Mouse (Mus musculus): ENCODE measurements at regions not wholly inside any gene's neighbourhood (a gene's known extent, or its start where the extent isn't known, plus 50 kb on each side); places are given as distances from the start of the nearest gene placed in this dataset.

DNA sequence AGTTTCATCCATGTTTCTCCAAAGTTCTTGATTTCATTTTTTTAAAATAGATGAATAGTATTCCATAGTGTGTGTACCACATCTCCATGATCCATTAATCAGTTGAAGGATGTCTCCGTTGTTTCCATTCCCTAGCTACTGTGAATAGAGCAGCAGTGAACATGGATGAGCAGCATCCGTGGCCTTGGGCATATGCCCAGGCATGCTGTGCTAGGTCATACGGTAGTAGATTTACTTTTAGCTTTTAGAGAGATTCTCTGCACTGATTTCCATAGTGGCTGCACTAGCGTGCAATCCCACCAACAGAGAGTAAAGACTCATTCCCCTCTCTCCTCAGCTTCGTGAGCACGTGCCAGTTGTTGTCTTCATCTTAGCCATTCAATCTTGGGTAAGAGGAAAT, 263.0 kb upstream of the Slc30a5 start:
- H3K4me2 ChIP-seq = no peak overlapping the region
- WGBS = 78% methylated on average over 6 of the region's 6 CpGs
- H3K9me3 ChIP-seq (ENCODE audit: low read depth, low read length) = no peaks in the 10 kb centered on the region
- H3K36me3 ChIP-seq (ENCODE audit: insufficient read depth) = no peaks in the 10 kb centered on the region
- H3K9ac ChIP-seq = no peak overlapping the region
- H3K27me3 ChIP-seq (ENCODE audit: insufficient read depth, low read length) = no peaks in the 10 kb centered on the region
- no peaks in the 10 kb centered on the region for H3K4me1 ChIP-seq (ENCODE audit: insufficient read depth)
- no peak for TF ChIP-seq CTCF (IDR thresholded peaks at IDR 0.05; ENCODE audit: low read depth)
- H3K27ac ChIP-seq (ENCODE audit: low read depth) = no peak overlapping the region
- no peak for ATAC-seq (ENCODE audit: insufficient read depth)
- DNase-seq = no peak
- H3K4me3 ChIP-seq (ENCODE audit: low read depth, low read length) = no peak overlapping the region

DNA sequence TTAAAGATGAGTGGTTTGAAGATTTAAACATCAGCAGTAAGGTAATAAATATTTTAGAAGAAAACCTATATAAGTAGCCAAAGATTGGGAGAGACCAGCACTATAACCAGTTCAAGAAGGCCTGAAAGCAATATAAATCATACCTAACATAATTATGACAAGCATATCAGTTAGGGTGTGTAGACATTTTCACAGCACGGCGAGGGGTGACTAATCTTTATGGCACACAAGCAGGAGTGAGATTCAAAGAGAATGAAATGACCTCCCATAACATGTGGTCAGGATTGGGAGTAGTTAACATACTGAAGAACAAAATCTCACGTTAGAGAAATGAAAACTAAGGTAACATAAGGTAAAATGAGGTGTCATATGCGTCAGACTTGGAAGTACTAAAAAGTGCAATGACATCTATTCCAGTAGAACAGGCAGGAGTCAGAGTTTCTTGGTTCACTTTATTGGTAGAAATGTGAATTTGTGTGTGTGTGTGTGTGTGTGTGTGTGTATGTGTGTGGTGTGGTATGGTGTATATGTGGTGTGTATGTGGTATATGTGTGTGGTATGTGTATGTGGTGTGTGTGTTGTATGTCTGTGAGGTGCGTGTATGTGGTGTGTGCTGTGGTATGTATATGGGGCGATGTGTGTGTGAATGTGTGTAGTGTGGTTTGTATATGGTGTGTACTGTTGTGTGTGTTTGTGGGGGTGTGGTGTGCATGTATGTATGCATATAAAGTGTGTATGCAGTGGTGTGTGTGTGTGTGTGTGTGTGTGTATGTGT, 262.0 kb upstream of the Slc30a5 start:
- Histone ChIP-seq H3K36me3 (ENCODE audit: insufficient read depth) (no peaks in the 10 kb centered on the region), H3K4me1 (ENCODE audit: insufficient read depth) (no peaks in the 10 kb centered on the region), H3K9me3 (ENCODE audit: low read depth, low read length) (no peaks in the 10 kb centered on the region), H3K27me3 (ENCODE audit: insufficient read depth, low read length) (no peaks in the 10 kb centered on the region), H3K27ac (ENCODE audit: low read depth) (no peak overlapping the region), H3K9ac (no peak overlapping the region), H3K4me3 (ENCODE audit: low read depth, low read length) (no peak overlapping the region), H3K4me2 (no peak overlapping the region)
- no peak for DNase-seq
- no peak for TF ChIP-seq CTCF (IDR thresholded peaks at IDR 0.05; ENCODE audit: low read depth)
- 77% methylated on average over 6 of the region's 6 CpGs for WGBS
- no peak for ATAC-seq (ENCODE audit: insufficient read depth)

DNA sequence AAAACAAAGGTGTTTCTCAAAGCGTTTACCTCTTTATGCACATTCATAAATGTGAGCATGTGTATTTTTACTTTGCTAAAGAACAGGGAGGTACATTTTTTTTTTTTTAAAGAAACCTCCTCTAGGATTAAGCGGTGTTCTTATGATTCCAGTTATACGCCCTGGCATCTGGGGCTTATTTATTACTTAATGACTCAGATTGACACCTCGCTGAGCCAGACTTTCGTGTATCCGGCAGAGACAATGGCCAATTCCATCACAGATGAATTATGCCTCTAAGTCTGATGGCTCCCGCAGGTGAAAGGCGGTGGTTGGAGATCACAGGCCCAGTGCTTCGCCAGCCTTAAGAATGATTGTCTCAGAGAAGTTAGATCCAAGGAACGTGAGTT, 259.5 kb upstream of the Slc30a5 start:
- 88% methylated on average over 10 of the region's 10 CpGs for WGBS
- DNase-seq (no peak), ATAC-seq (ENCODE audit: insufficient read depth) (no peak)
- Histone ChIP-seq H3K27ac (ENCODE audit: low read depth) (no peak overlapping the region), H3K27me3 (ENCODE audit: insufficient read depth, low read length) (no peaks in the 10 kb centered on the region), H3K4me2 (no peak overlapping the region), H3K4me3 (ENCODE audit: low read depth, low read length) (no peak overlapping the region), H3K9ac (no peak overlapping the region), H3K36me3 (ENCODE audit: insufficient read depth) (no peaks in the 10 kb centered on the region), H3K4me1 (ENCODE audit: insufficient read depth) (no peaks in the 10 kb centered on the region), H3K9me3 (ENCODE audit: low read depth, low read length) (no peaks in the 10 kb centered on the region)
- no peak for TF ChIP-seq CTCF (IDR thresholded peaks at IDR 0.05; ENCODE audit: low read depth)

DNA sequence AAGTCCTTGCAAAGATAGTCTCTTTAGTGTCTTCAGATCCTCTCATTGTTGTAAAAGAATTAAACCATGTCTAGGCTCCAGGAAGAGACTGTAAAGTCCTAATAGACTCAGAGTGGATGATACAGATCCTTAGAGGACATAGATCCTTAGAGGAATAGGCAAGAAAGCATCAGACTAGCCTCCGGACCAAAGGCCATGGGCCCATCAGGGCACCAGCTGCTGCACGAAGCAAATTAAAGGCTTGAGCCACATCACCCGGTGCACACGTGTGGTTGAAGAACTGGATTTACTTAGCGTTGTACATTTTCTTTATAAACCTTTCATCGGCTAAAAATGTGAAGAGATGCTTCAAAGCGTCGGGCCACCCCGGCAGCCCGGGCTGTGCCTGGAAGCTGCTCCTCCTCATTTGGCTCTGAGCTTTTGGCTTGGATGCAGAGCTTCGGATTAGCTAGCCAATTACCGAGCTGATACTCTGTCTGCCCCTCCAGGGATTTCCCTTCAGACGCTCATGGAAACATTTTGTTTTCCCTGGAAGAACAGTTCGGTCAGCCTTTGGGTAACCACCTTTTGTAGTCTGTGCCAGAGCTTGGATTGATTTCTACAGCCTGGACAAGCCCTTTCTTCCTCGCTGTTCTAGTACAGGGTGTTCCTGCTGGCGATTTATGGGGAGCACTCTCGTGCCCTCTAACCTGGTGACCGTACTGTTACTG, 259.0 kb upstream of the Slc30a5 start:
- no peak overlapping the region for H3K27ac ChIP-seq (ENCODE audit: low read depth)
- H3K9ac ChIP-seq = no peak overlapping the region
- H3K36me3 ChIP-seq (ENCODE audit: insufficient read depth) = no peaks in the 10 kb centered on the region
- H3K4me2 ChIP-seq = no peak overlapping the region
- no peaks in the 10 kb centered on the region for H3K4me1 ChIP-seq (ENCODE audit: insufficient read depth)
- H3K27me3 ChIP-seq (ENCODE audit: insufficient read depth, low read length) = no peaks in the 10 kb centered on the region
- TF ChIP-seq CTCF (IDR thresholded peaks at IDR 0.05; ENCODE audit: low read depth) = no peak
- no peak overlapping the region for H3K4me3 ChIP-seq (ENCODE audit: low read depth, low read length)
- WGBS = 75% methylated on average over 18 of the region's 18 CpGs
- DNase-seq = peak; percentile 16
- no peak for ATAC-seq (ENCODE audit: insufficient read depth)
- no peaks in the 10 kb centered on the region for H3K9me3 ChIP-seq (ENCODE audit: low read depth, low read length)

DNA sequence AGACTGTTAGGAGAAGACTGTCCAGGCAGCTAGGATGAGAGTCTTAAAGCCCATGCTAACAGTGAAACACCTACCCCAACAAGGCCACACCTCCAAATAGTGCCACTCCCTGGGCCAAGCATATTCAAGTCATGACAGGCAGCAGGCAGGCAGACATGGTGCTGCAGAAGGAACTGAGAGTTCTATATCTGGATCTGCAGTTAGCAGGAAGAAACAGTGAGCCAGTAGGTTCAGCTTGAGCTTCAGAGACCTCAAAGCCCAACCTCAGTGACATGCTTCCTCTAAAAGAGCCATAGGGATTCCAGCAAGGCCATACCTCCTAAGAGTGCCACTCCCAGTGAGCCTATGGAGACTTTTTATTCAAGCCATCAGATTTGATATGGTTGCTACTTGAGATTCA, 252.0 kb upstream of the Slc30a5 start:
- Histone ChIP-seq H3K4me2 (no peak overlapping the region), H3K4me1 (ENCODE audit: insufficient read depth) (no peaks in the 10 kb centered on the region), H3K27ac (ENCODE audit: low read depth) (no peak overlapping the region), H3K36me3 (ENCODE audit: insufficient read depth) (no peaks in the 10 kb centered on the region), H3K4me3 (ENCODE audit: low read depth, low read length) (no peak overlapping the region), H3K9me3 (ENCODE audit: low read depth, low read length) (no peaks in the 10 kb centered on the region), H3K27me3 (ENCODE audit: insufficient read depth, low read length) (no peaks in the 10 kb centered on the region), H3K9ac (no peak overlapping the region)
- DNase-seq (no peak), ATAC-seq (ENCODE audit: insufficient read depth) (no peak)
- no peak for TF ChIP-seq CTCF (IDR thresholded peaks at IDR 0.05; ENCODE audit: low read depth)

DNA sequence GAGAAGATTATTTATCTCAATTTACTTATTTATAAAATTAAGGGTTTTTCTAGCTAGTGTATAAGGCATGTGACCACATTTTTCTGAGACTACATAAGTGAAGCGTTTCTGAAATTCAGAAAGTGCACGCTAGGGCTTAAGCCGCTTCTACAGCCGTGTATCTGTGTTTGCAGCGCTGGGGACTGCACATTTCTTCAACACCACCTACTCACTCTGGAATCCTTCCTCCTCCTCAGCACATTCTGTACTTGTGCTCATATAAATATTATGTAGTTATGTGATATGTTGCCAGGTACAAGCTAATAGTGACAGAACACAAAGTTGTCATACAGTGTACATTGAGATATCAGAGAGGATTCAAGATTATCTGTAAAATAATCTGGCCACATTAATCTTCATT, 251.0 kb upstream of the Slc30a5 start:
- no peak for TF ChIP-seq CTCF (IDR thresholded peaks at IDR 0.05; ENCODE audit: low read depth)
- DNase-seq (no peak), ATAC-seq (ENCODE audit: insufficient read depth) (no peak)
- Histone ChIP-seq H3K4me1 (ENCODE audit: insufficient read depth) (no peaks in the 10 kb centered on the region), H3K27me3 (ENCODE audit: insufficient read depth, low read length) (no peaks in the 10 kb centered on the region), H3K9me3 (ENCODE audit: low read depth, low read length) (no peaks in the 10 kb centered on the region), H3K4me3 (ENCODE audit: low read depth, low read length) (no peak overlapping the region), H3K36me3 (ENCODE audit: insufficient read depth) (no peaks in the 10 kb centered on the region), H3K9ac (no peak overlapping the region), H3K27ac (ENCODE audit: low read depth) (no peak overlapping the region), H3K4me2 (no peak overlapping the region)
- WGBS = 92% methylated on average over 5 of the region's 5 CpGs

DNA sequence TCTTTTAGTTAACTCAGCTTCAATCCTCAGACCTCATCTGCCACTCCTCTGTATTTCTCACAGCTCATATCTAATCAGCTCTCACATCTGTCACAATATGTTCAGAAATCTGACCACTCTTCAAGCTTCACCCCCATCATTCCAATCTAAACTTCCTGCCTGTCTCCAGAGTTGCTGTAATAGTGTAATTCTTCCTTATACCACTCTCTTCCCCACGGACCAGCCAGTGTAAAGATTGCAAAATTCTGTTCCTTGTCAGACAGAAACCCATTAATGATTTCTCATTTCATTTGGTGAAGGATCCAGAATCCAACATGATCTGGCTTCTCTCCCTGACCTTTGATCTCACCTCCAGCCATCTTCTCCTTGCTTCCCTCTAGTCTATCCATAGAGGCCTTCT, 250.2 kb upstream of the Slc30a5 start:
- no peak for TF ChIP-seq CTCF (IDR thresholded peaks at IDR 0.05; ENCODE audit: low read depth)
- H3K4me1 ChIP-seq (ENCODE audit: insufficient read depth) = no peaks in the 10 kb centered on the region
- ATAC-seq (ENCODE audit: insufficient read depth) (no peak), DNase-seq (no peak)
- H3K27me3 ChIP-seq (ENCODE audit: insufficient read depth, low read length) = no peaks in the 10 kb centered on the region
- H3K27ac ChIP-seq (ENCODE audit: low read depth) = no peak overlapping the region
- 22% methylated on average over 1 of the region's 1 CpGs for WGBS
- H3K36me3 ChIP-seq (ENCODE audit: insufficient read depth) = no peaks in the 10 kb centered on the region
- H3K4me3 ChIP-seq (ENCODE audit: low read depth, low read length) = no peak overlapping the region
- H3K9ac ChIP-seq = no peak overlapping the region
- H3K9me3 ChIP-seq (ENCODE audit: low read depth, low read length) = no peaks in the 10 kb centered on the region
- no peak overlapping the region for H3K4me2 ChIP-seq

Measured in lung, embryonic 14.5 days (tissue).